Mouse (Mus musculus) liver, embryonic 16.5 days (tissue): ENCODE data around the gene Tnrc6c. TPM values are rescaled to one million over a fixed set of nuclear protein-coding genes. Genes with fewer than 3 reads are reported as not detected.
A peak's percentile ranks its signal among the peaks of the same experiment; 100 is the strongest.
"Not testable (repeated sequence)": the region's sequence is repeated elsewhere in the genome, so short reads cannot be mapped to it uniquely, and the experiment has no call there.

ENCODE experiments used
- ATAC-seq: fragments of 200-750 bp; cut with Nextera tagmentation; 2 replicates; pipeline ENCODE4 v1.8.0; 2017; ENCODE audit warnings: low read depth, mild to moderate bottlenecking, moderate number of reproducible peaks, moderate library complexity
- H3K27ac ChIP-seq: fragments of 300-500 bp; sonication (generic); 2 replicates; pipeline ENCODE4 v1.5.1; 2014; ENCODE audit warnings: mild to moderate bottlenecking, low read length
- H3K27me3 ChIP-seq: fragments of 300-500 bp; sonication (generic); 2 replicates; pipeline ENCODE4 v1.6.1; 2014; ENCODE audit warnings: low read depth, low read length, mixed read lengths; ENCODE audit not compliant: control insufficient read depth, insufficient read depth
- H3K36me3 ChIP-seq: fragments of 300-500 bp; sonication (generic); 2 replicates; pipeline ENCODE4 v1.6.1; 2014; ENCODE audit warnings: mild to moderate bottlenecking; ENCODE audit not compliant: control insufficient read depth, insufficient read depth
- H3K4me1 ChIP-seq: fragments of 300-500 bp; sonication (generic); 2 replicates; pipeline ENCODE4 v1.6.1; 2014; ENCODE audit warnings: low read depth, low read length, mixed read lengths; ENCODE audit not compliant: control insufficient read depth
- H3K4me2 ChIP-seq: fragments of 300-500 bp; sonication (generic); 2 replicates; pipeline ENCODE4 v1.6.1; 2014; ENCODE audit warnings: low read depth, low read length, mixed read lengths
- H3K4me3 ChIP-seq: fragments of 300-500 bp; sonication (generic); 2 replicates; pipeline ENCODE4 v1.5.1; 2014; ENCODE audit warnings: low read depth, mild to moderate bottlenecking, low read length
- H3K9ac ChIP-seq: fragments of 300-500 bp; sonication (generic); 2 replicates; pipeline ENCODE4 v1.6.1; 2014; ENCODE audit warnings: low read depth, low read length
- H3K9me3 ChIP-seq: fragments of 300-500 bp; sonication (generic); replicated peaks from 2 replicates; pipeline ENCODE4 v1.6.1; 2016; ENCODE audit warnings: low read length; ENCODE audit not compliant: control insufficient read depth
- WGBS: fragments of 180-500 bp; shearing (Covaris S2); extraction: QIAGEN DNeasy Blood & Tissue Kit; methylation state at CpG from one replicate; pipeline ENCODE4 v1.1.7; 2014; ENCODE audit not compliant: insufficient replicate concordance; 5-methylcytosine and 5-hydroxymethylcytosine counted together
- polyA plus RNA-seq: library from polyadenylated mRNA; unstranded; fragments of >200 nt; fragmentation: Nextera tagmentation; extraction: Ambion mirVana; gene quantifications from 2 replicates; pipeline ENCODE4 v1.2.1, GENCODE M21; 2015

The Tnrc6c gene
- polyA plus RNA-seq, 1 experiment from 2014 or later = 2.1 TPM

DNA sequence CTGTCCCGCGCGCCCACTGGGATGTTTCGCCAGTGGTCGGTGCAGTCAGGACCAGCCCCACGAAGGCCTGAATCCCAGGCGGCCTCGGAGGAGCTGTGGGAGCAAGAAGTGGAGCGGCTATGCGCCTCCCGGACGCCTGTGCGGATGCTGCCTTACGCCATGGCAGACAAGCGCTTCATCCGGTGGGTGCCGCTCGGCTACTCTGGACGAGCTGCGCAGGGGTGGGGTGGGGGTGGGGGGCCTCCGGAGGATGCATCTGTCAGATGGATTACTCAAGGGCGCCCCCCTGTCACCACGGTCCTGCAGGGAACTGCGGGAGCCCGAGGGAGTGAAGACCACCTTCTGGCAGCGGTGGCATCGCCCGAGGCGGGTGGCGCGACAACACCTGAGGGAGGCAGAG lies 129.0 kb downstream of the Tnrc6c start:
- 0 out of 2 replicates have a peak, but pooled peaks have one; percentile 2 for ATAC-seq
- H3K27me3 ChIP-seq = no peaks in the 10 kb centered on the region
- peaks cover 34% of the 10 kb centered on the region for H3K36me3 ChIP-seq
- under 1% methylated on average over 31 of the region's 31 CpGs for WGBS
- peaks cover 42% of the 10 kb centered on the region for H3K4me1 ChIP-seq
- peak overlapping the region; percentile 90 for H3K9ac ChIP-seq
- H3K4me3 ChIP-seq = peak overlapping the region; percentile 87
- peak overlapping the region; percentile 97 for H3K4me2 ChIP-seq
- peak overlapping the region; percentile 99 for H3K27ac ChIP-seq
- no peaks in the 10 kb centered on the region for H3K9me3 ChIP-seq

DNA sequence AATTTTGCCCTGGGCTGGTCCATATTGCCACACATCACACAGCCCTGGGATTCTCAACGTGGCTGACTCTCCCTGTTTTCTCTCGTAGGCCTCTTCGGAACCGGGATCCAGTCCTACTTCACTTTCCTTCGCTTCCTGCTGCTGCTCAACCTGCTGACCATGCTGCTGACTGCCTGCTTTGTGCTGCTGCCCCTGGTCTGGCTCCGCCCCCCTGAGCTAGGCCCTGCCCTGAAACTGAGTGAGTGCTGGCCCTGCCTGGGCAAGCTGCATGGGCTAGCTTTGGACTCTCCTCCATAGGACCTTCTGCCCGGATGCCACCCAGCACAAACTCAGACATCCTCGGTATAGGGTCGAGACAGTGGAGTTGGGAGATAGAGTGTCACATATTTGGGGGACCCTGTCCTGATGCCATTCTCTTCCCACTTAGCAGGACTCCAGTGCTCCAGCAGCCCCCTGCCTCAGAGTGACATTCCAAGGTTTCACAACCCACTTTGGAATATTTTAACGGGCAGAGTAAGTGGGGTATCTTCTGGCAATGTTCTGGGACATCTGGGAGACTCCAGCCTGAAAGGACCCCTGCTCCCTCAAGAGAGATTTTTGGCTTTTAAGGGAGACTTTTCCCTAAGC lies 129.7 kb downstream of the Tnrc6c start:
- Histone ChIP-seq H3K27me3 (no peaks in the 10 kb centered on the region), H3K27ac (peak overlapping the region; percentile 99), H3K36me3 (peaks cover 33% of the 10 kb centered on the region), H3K4me2 (peak overlapping the region; percentile 97), H3K9me3 (no peaks in the 10 kb centered on the region), H3K9ac (peak overlapping the region; percentile 90), H3K4me1 (peaks cover 35% of the 10 kb centered on the region), H3K4me3 (peak overlapping the region; percentile 87)
- peak; percentile 22 for ATAC-seq
- WGBS = 38% methylated on average over 10 of the region's 10 CpGs

DNA sequence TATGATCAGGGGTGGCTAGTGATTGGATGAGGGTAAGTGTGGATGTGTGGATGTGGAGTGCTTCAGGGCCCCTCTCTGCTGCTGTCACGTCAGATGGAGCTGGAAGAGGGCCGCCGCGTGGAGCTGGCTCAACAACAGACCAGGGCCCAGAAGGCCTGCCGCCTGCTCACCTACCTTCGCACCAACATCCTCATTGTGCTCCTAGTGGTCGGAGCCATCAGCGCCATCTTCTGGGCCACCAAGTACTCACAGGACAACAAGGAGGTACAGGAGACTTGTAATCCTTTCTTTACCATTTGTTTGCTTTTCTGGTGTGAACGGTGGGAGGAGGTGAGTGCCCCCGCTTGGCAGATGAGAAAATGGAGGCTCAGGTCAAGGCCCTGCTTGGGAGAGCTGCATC lies 132.2 kb downstream of the Tnrc6c start:
- peak overlapping the region; percentile 12; the same call in 1 of the 2 replicates for H3K4me2 ChIP-seq
- peaks cover 33% of the 10 kb centered on the region for H3K36me3 ChIP-seq
- no peak overlapping the region for H3K27ac ChIP-seq
- no peaks in the 10 kb centered on the region for H3K9me3 ChIP-seq
- no peaks in the 10 kb centered on the region for H3K27me3 ChIP-seq
- peak overlapping the region; percentile 0; the same call in 1 of the 2 replicates for H3K4me3 ChIP-seq
- ATAC-seq = no peak
- 13% methylated on average over 10 of the region's 10 CpGs for WGBS
- peaks cover 46% of the 10 kb centered on the region for H3K4me1 ChIP-seq
- peak overlapping the region; percentile 10; the same call in 1 of the 2 replicates for H3K9ac ChIP-seq

DNA sequence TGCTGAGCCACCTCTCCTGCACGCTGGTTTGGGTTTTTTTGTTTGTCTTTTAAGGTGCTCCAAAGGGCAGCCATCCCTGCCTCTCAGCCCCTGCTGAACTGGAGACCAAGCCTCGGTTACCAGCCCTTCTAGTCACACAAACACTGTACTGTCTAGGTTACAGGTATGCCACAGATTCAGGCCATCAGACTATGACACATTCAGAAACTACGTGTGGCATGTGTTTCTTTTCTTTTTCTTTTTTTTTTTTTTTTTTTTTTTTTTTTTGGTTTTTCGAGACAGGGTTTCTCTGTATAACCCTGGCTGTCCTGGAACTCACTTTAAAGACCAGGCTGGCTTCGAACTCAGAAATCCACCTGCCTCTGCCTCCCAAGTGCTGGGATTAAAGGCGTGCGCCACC lies 134.4 kb downstream of the Tnrc6c start:
- WGBS = 85% methylated on average over 7 of the region's 7 CpGs
- not testable (repeated sequence) for H3K27me3 ChIP-seq, H3K27ac ChIP-seq, ATAC-seq, H3K9ac ChIP-seq, H3K4me2 ChIP-seq, H3K4me3 ChIP-seq, H3K9me3 ChIP-seq
- H3K36me3 ChIP-seq = peaks cover 33% of the 10 kb centered on the region
- H3K4me1 ChIP-seq = peaks cover 59% of the 10 kb centered on the region

GRCm38 (mm10) chr11:117790286-117790685 lies 136.2 kb downstream of the Tnrc6c start:
- H3K4me2 ChIP-seq = peak overlapping the region; percentile 71
- H3K27me3 ChIP-seq = no peaks in the 10 kb centered on the region
- 3% methylated on average over 14 of the region's 14 CpGs for WGBS
- H3K27ac ChIP-seq = peak overlapping the region; percentile 55
- peaks cover 19% of the 10 kb centered on the region for H3K36me3 ChIP-seq
- peak overlapping the region; percentile 47 for H3K9ac ChIP-seq
- peaks cover 52% of the 10 kb centered on the region for H3K4me1 ChIP-seq
- H3K9me3 ChIP-seq = no peaks in the 10 kb centered on the region
- peak overlapping the region; percentile 33 for H3K4me3 ChIP-seq
- peak; percentile 62 for ATAC-seq

GRCm38 (mm10) chr11:117790703-117791440 lies 136.8 kb downstream of the Tnrc6c start:
- Histone ChIP-seq H3K9ac (peak overlapping the region; percentile 47), H3K4me1 (peaks cover 52% of the 10 kb centered on the region), H3K27ac (peak overlapping the region; percentile 84), H3K27me3 (no peaks in the 10 kb centered on the region), H3K9me3 (no peaks in the 10 kb centered on the region), H3K4me2 (peak overlapping the region; percentile 71), H3K36me3 (peaks cover 16% of the 10 kb centered on the region), H3K4me3 (peak overlapping the region; percentile 33)
- ATAC-seq = peak; percentile 68
- WGBS = 38% methylated on average over 22 of the region's 23 CpGs

DNA sequence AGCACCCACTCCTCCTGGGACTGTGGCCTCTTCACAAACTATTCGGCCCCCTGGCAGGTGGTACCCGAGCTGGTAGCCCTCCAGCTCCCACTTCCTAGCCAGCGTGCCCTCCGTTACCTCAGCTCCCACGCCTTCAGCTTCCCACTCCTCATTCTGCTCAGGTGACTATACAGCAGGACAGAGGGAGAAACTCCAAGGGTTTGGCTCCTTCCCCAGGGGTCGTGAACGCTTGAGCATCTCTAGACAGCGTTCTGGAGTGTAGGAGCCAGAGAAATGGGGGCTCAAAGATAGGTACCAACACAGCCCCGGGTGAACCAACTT lies 137.3 kb downstream of the Tnrc6c start:
- H3K27me3 ChIP-seq = no peaks in the 10 kb centered on the region
- WGBS = 80% methylated on average over 9 of the region's 9 CpGs
- peak overlapping the region; percentile 84 for H3K27ac ChIP-seq
- peak overlapping the region; percentile 9; the same call in 1 of the 2 replicates for H3K9ac ChIP-seq
- peaks cover 16% of the 10 kb centered on the region for H3K36me3 ChIP-seq
- no peak for ATAC-seq
- H3K4me1 ChIP-seq = peaks cover 54% of the 10 kb centered on the region
- H3K9me3 ChIP-seq = no peaks in the 10 kb centered on the region
- H3K4me2 ChIP-seq = no peak overlapping the region
- H3K4me3 ChIP-seq = no peak overlapping the region

DNA sequence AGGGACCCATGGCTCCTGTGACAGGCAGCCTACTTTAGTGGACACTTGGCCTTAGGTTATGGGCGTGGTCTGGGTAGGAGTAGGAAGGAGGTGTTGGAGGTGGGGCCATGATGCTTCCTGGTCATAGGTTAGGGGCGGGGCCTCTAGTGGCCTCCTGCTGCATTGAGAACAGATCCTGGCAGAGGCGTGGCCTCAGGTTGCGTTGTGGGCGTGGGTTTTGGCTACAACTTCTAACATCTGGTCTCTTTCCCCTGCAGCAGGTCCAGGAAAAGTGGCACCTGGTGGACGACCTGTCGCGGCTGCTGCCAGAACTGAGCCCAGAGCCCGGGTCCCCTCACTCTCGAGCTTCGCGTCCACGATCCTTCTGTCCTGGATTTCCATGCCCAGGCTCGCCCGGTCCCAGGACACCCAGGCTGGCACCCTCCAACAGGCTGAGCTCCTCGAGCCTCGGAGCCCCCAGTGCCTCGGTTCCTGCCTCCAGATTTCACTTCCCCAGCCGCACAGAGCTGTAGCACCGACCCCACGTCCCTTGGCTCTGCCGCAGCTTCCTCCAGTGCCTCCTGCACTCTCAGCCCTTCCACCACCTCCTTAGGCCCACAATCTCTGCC lies 138.3 kb downstream of the Tnrc6c start:
- Histone ChIP-seq H3K9me3 (no peaks in the 10 kb centered on the region), H3K9ac (peak overlapping the region; percentile 64), H3K4me1 (peaks cover 60% of the 10 kb centered on the region), H3K27me3 (no peaks in the 10 kb centered on the region), H3K27ac (peak overlapping the region; percentile 84), H3K4me2 (peak overlapping the region; percentile 75), H3K36me3 (0 out of 2 replicates have a peak, but pooled peaks cover 6% of the 10 kb centered on the region), H3K4me3 (peak overlapping the region; percentile 52)
- WGBS = 5% methylated on average over 22 of the region's 22 CpGs
- ATAC-seq = peak; percentile 84
